Mouse (Mus musculus) adrenal gland, adult 8-10 months (tissue): ENCODE measurements around the gene Dicer1. TPM values are rescaled to one million over a fixed set of nuclear protein-coding genes. Genes with fewer than 3 reads are reported as not detected.
A peak's percentile ranks its signal among the peaks of the same experiment; 100 is the strongest.

ENCODE experiments used
- DNase-seq: peaks from one replicate; pipeline ENCODE4 v3.0.0; 2022
- total RNA-seq, 4 experiments: library from RNA; stranded (reverse); gene quantifications; 2 replicates each; pipeline ENCODE4 v1.2.4; 2022

Dicer1 gene
- total RNA-seq, 4 experiments from 2014 or later: 46.3 to 58.1 (median 48.4) TPM

DNA sequence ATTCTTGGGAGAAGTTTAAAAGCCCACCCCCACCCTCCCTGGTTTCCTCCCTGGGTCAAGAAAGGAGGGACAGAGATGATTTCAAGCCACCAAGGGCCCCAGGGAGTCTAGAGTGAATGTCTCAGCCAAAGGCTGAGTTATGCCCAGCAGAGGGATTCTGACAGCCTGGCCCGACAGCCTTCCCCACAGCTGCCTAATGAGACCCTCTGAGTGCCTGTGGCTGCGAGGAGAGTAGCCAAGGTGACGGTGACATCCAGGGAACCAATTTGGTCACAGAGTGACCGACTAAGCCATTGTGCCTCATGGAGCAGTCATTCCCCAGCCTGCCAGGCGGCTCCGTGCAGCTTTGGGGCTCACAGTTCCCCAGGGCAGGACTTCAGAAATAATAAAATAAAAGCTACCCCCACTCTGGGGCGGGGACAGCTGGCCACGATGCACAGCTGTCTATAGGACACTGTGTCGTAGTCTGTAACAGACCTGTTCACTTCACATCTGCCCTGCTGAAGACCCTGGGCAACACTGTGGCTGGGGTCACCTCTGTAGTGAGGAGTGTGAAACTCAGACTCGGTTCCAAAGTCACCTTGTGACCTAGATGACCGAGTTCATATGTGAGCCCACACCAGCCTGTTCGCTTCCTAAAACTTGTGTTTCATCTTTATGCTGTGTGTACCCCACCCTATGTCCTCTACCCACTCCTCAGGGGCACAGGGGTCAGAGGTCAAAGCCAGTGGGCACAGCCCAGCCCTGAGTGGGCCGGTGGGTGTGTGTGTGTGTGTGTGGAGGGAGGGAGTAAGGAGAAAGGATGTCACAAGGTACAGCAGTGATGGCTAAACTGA lies 75.0 kb downstream of the Dicer1 start:
- no peak for DNase-seq

DNA sequence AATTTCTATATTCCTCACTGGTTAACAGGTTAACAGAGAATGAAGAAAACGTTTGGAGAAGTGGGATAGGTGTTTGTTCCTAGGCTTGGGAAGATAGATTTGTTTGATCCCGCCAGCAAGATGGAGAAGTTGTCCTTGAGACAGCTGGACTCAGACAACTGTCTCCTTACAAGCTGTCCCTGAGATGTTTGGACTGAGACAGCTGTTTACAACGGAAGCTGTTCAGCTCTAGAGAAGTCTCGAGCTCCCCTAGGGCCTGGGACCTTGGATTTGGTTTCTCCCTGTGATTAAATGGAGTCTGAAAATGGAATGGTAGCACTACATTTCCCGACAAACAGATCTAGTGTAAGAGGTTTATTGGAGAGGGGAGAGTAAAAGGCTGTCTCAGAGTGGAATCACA lies 78.8 kb downstream of the Dicer1 start:
- DNase-seq: no peak

- no peak for DNase-seq
These were observed 79.3 kb downstream of the Dicer1 start for GRCm38 (mm10) chr12:104672406-104672805.

GRCm38 (mm10) chr12:104667846-104668245 lies 83.9 kb downstream of the Dicer1 start:
- DNase-seq: no peak

DNA sequence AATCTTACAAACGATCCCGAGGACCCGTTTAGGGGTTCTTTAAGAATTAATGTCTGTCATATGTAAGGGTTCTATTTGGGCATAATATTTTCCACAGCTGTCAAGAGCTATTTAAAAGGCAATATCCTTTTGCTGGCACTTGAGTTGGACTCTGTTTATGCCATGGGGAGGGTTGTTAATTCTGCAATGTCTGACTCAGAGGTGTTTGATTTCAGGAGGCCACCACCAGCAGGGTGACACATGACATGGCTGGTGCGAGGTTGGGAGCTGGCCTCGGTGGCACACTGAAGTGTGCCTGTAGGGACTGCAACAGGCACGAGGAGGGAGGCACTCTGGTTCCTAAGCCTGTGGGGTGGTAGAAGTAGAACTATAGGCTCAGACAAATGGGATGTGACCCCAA lies 85.8 kb downstream of the Dicer1 start:
- DNase-seq: no peak

DNA sequence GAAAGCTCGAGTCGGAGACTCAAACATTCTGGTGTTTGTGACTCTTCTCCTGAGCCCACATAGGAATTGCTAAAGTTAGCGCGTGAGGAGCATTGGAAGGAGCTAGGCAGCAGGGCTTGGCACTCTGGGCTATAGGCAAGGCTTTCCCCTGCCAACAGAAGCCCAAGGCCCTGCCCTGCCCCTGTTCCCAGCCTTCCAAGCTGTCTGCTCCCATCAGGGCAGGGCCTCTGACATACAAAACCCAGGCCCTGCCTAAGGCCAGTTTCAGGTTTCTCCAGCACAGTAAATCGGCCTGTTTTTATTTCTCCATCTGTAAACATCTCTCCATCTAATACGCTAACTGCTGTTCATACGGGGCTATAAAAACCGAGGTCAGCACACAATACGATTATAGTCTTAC lies 86.2 kb downstream of the Dicer1 start:
- no peak for DNase-seq

- DNase-seq: no peak
These were observed 95.6 kb downstream of the Dicer1 start for GRCm38 (mm10) chr12:104656146-104656545.

DNA sequence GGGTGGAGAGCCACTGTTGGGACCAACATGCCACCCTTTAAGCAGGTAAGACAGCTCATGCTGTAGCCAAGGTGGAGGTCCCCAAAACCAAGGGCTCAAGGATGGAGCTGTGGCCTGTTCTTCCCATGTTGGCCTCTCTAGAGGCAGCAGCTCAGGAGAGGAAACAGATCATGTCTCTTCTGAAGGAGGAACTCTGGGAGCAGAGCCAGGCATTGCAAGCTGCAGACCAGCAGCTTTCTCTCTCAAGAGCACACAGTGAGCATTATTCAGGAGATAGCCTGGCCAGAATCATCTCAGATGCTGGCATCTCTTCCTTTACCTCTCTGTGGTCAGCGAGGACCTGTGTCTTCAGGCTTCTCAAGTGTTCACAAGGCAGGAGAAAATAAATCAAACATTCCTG lies 96.7 kb downstream of the Dicer1 start:
- DNase-seq: no peak

- DNase-seq: no peak
These were observed 99.7 kb downstream of the Dicer1 start for GRCm38 (mm10) chr12:104652021-104652420.

DNA sequence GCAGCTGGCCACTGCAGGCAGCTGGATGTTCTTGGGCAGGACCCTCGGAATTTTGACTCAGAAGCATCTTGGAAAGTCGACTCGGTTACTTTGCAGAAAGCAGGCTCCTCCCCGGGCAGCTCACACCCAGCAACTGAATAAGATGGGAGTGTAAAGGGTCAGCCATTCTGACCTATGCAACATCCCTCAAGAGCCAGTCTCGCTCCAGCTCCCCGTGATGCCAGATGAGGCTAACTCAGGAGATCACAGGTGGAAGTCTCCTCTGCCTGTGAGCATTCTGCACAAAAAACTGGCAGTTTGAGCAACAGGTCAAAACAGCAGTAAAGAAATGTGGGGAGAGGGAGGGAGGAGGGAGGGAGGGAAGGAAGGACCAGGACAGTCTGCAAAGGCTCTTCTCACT lies 100.5 kb downstream of the Dicer1 start:
- DNase-seq: no peak

- no peak for DNase-seq
These were observed 101.1 kb downstream of the Dicer1 start for GRCm38 (mm10) chr12:104650510-104651260.

DNA sequence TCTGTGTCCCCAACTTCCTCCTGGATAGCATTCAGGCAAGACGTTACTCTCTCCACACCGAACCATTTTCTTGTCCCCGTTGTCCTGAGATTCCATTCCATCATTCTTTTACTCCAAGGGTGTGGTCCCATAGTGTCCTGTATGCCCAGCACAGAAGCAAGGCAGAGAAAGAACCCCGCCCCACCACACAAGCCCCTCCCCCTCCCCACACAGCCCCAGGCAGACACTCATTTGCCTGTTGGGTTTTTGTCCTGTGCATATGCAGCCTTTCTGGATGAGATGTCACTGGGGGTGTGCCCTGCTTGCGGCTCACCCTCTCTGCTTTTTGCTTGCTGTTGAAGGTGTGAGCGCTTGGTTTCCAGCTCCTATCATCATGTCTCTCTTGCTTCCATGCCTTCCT lies 103.4 kb downstream of the Dicer1 start:
- no peak for DNase-seq

GRCm38 (mm10) chr12:104642337-104642736 lies 109.4 kb downstream of the Dicer1 start:
- DNase-seq: peak; percentile 25

DNA sequence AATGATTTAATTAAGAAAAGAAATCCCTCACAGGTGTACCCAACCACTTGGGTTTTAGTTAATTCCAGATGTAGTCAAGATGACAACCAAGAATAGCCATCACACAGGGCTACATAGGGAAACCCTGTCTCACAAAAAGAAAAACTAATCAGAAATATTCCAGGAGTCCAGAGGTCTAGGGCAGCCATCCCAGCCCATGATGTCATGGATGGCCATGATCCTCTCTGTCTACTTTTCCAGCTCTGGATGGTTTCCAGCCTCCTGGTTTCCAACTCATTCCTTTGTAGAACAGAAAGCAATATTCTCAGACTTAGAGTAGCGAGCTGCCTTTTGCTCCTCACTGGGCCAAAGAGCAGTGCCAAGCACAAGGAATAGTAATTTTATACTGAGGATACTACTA lies 110.8 kb downstream of the Dicer1 start:
- no peak for DNase-seq

- DNase-seq: no peak
These were observed 113.6 kb downstream of the Dicer1 start for GRCm38 (mm10) chr12:104638156-104638555.

Other genes with a start within 250 kb of the Dicer1 start
- 10 to 100 TPM; 12.7 to 15.3 (median 14.2) TPM for gene Clmn, start 113.1 kb upstream of the Dicer1 start, total RNA-seq